Mouse (Mus musculus): Measurements from ENCODE around the gene Gm7137. TPM values are rescaled to one million over a fixed set of nuclear protein-coding genes. Genes with fewer than 3 reads are reported as not detected.
A peak's percentile ranks its signal among the peaks of the same experiment; 100 is the strongest.
"Not testable (repeated sequence)": the region's sequence is repeated elsewhere in the genome, so short reads cannot be mapped to it uniquely, and the experiment has no call there.

The Gm7137 gene
- polyA plus RNA-seq, 1 experiment from 2014 or later: not detected

GRCm38 (mm10) chr10:77794976-77795375, 7.0 kb upstream of the Gm7137 start, which contains the start of gene Gm9639:
Gene Gm9639, minus strand, starts transcription at chr10:77795076.
- Histone ChIP-seq H3K9ac (no peak within 1 kb of the TSS), H3K9me3 (replicated peaks) (no peaks in the 10 kb centered on the region), H3K4me1 (peaks cover 13% of the 10 kb centered on the region), H3K36me3 (ENCODE audit: poor library complexity, severe bottlenecking) (no peaks in the 10 kb centered on the region), H3K27ac (no peak within 1 kb of the TSS; the same call in 1 of the 2 replicates), H3K4me2 (no peak within 1 kb of the TSS), H3K27me3 (no peaks in the 10 kb centered on the region), H3K4me3 (no peak within 1 kb of the TSS)
- no peak for ATAC-seq
- 50% methylated on average over 2 of the region's 2 CpGs for WGBS

GRCm38 (mm10) chr10:77788621-77789020, 621 bp upstream of the Gm7137 start:
- H3K4me1 ChIP-seq: no peaks in the 10 kb centered on the region
- no peak overlapping the region for H3K9ac ChIP-seq
- 92% methylated on average over 2 of the region's 2 CpGs for WGBS
- H3K27me3 ChIP-seq: no peaks in the 10 kb centered on the region
- no peak for ATAC-seq
- no peak overlapping the region for H3K4me2 ChIP-seq
- no peaks in the 10 kb centered on the region for H3K36me3 ChIP-seq (ENCODE audit: poor library complexity, severe bottlenecking)
- no peak overlapping the region for H3K27ac ChIP-seq
- no peak overlapping the region for H3K4me3 ChIP-seq
- H3K9me3 ChIP-seq (replicated peaks): no peaks in the 10 kb centered on the region

GRCm38 (mm10) chr10:77783396-77783795, 4.6 kb downstream of the Gm7137 start:
- not testable (repeated sequence) for H3K9ac ChIP-seq; ATAC-seq; H3K4me2 ChIP-seq; H3K27me3 ChIP-seq; H3K4me1 ChIP-seq; H3K9me3 ChIP-seq (replicated peaks); H3K27ac ChIP-seq; H3K4me3 ChIP-seq; H3K36me3 ChIP-seq (ENCODE audit: poor library complexity, severe bottlenecking)
- 96% methylated on average over 3 of the region's 3 CpGs for WGBS

GRCm38 (mm10) chr10:77782442-77782841, 5.6 kb downstream of the Gm7137 start, which contains the start of gene Gm3250:
Gene Gm3250, minus strand, starts transcription at chr10:77782542.
- H3K36me3 ChIP-seq (ENCODE audit: poor library complexity, severe bottlenecking); H3K9me3 ChIP-seq (replicated peaks); H3K4me1 ChIP-seq; H3K4me2 ChIP-seq; H3K9ac ChIP-seq; ATAC-seq; H3K27me3 ChIP-seq; H3K27ac ChIP-seq; H3K4me3 ChIP-seq: not testable (repeated sequence)
- 78% methylated on average over 1 of the region's 1 CpGs for WGBS

GRCm38 (mm10) chr10:77776844-77777243, 11.2 kb downstream of the Gm7137 start, which contains the start of gene Gm7138:
Gene Gm7138, minus strand, starts transcription at chr10:77776944.
- H3K9ac ChIP-seq: not testable (repeated sequence)

GRCm38 (mm10) chr10:77772142-77772541, 15.9 kb downstream of the Gm7137 start:
- 100% methylated on average over 3 of the region's 3 CpGs for WGBS
- not testable (repeated sequence) for H3K36me3 ChIP-seq (ENCODE audit: poor library complexity, severe bottlenecking); H3K27ac ChIP-seq; H3K9ac ChIP-seq; H3K27me3 ChIP-seq; H3K4me2 ChIP-seq; H3K4me3 ChIP-seq; H3K4me1 ChIP-seq; ATAC-seq; H3K9me3 ChIP-seq (replicated peaks)

More at GRCm38 (mm10) chr10:77776844-77777243, 11.2 kb downstream of the Gm7137 start, which contains the start of gene Gm7138:
- not testable (repeated sequence) for H3K4me2 ChIP-seq; H3K27me3 ChIP-seq; H3K9me3 ChIP-seq (replicated peaks); H3K36me3 ChIP-seq (ENCODE audit: poor library complexity, severe bottlenecking); H3K4me1 ChIP-seq; ATAC-seq; H3K4me3 ChIP-seq; H3K27ac ChIP-seq
- WGBS: 86% methylated on average over 1 of the region's 1 CpGs

- H3K36me3 ChIP-seq (ENCODE audit: poor library complexity, severe bottlenecking); H3K9me3 ChIP-seq (replicated peaks); H3K27me3 ChIP-seq; ATAC-seq; H3K9ac ChIP-seq; H3K4me2 ChIP-seq; H3K4me1 ChIP-seq; H3K4me3 ChIP-seq: not testable (repeated sequence)
- peak within 1 kb of the TSS; percentile 51; the same call in 1 of the 2 replicates for H3K27ac ChIP-seq
- no CpG with 5 or more reads among the region's 1 CpGs for WGBS
Observed at GRCm38 (mm10) chr10:77771225-77771624, 16.8 kb downstream of the Gm7137 start, which contains the start of gene Gm3238. Gene Gm3238, minus strand, starts transcription at chr10:77771325.

- ATAC-seq: no peak
- no peak overlapping the region for H3K4me2 ChIP-seq
- no peak overlapping the region for H3K4me3 ChIP-seq
- H3K27me3 ChIP-seq: no peaks in the 10 kb centered on the region
- H3K9ac ChIP-seq: no peak overlapping the region
- no peak overlapping the region for H3K27ac ChIP-seq
- H3K4me1 ChIP-seq: no peaks in the 10 kb centered on the region
- no peaks in the 10 kb centered on the region for H3K9me3 ChIP-seq (replicated peaks)
- 80% methylated on average over 1 of the region's 1 CpGs for WGBS
- H3K36me3 ChIP-seq (ENCODE audit: poor library complexity, severe bottlenecking): no peaks in the 10 kb centered on the region
Observed at GRCm38 (mm10) chr10:77769727-77770126, 18.3 kb downstream of the Gm7137 start.

GRCm38 (mm10) chr10:77759582-77759981, 28.4 kb downstream of the Gm7137 start, which contains the start of gene Gm3233:
Gene Gm3233, minus strand, starts transcription at chr10:77759682.
- not testable (repeated sequence) for ATAC-seq; H3K9ac ChIP-seq; H3K9me3 ChIP-seq (replicated peaks); H3K27me3 ChIP-seq; H3K36me3 ChIP-seq (ENCODE audit: poor library complexity, severe bottlenecking); H3K4me2 ChIP-seq; H3K27ac ChIP-seq; H3K4me1 ChIP-seq; H3K4me3 ChIP-seq
- WGBS: no CpG with 5 or more reads among the region's 1 CpGs

- H3K4me2 ChIP-seq: no peak overlapping the region
- ATAC-seq: no peak
- no peaks in the 10 kb centered on the region for H3K9me3 ChIP-seq (replicated peaks)
- H3K9ac ChIP-seq: no peak overlapping the region
- H3K27ac ChIP-seq: no peak overlapping the region
- no peaks in the 10 kb centered on the region for H3K36me3 ChIP-seq (ENCODE audit: poor library complexity, severe bottlenecking)
- no peaks in the 10 kb centered on the region for H3K4me1 ChIP-seq
- no peaks in the 10 kb centered on the region for H3K27me3 ChIP-seq
- H3K4me3 ChIP-seq: no peak overlapping the region
Observed at GRCm38 (mm10) chr10:77753448-77753847, 34.6 kb downstream of the Gm7137 start.

GRCm38 (mm10) chr10:77752312-77752711, 35.7 kb downstream of the Gm7137 start:
- not testable (repeated sequence) for H3K9me3 ChIP-seq (replicated peaks); H3K27ac ChIP-seq; H3K4me3 ChIP-seq; H3K36me3 ChIP-seq (ENCODE audit: poor library complexity, severe bottlenecking); H3K4me2 ChIP-seq; H3K9ac ChIP-seq; ATAC-seq; H3K4me1 ChIP-seq; H3K27me3 ChIP-seq
- WGBS: 69% methylated on average over 3 of the region's 3 CpGs

- not testable (repeated sequence) for H3K36me3 ChIP-seq (ENCODE audit: poor library complexity, severe bottlenecking); H3K27ac ChIP-seq; H3K4me2 ChIP-seq; H3K27me3 ChIP-seq; H3K9me3 ChIP-seq (replicated peaks); ATAC-seq; H3K4me1 ChIP-seq; H3K9ac ChIP-seq; H3K4me3 ChIP-seq
- WGBS: 71% methylated on average over 1 of the region's 1 CpGs
Observed at GRCm38 (mm10) chr10:77751254-77751653, 36.7 kb downstream of the Gm7137 start, which contains the start of gene Gm9736. Gene Gm9736, minus strand, starts transcription at chr10:77751354.

- not testable (repeated sequence) for H3K36me3 ChIP-seq (ENCODE audit: poor library complexity, severe bottlenecking); ATAC-seq
- WGBS: 88% methylated on average over 1 of the region's 1 CpGs
Observed at GRCm38 (mm10) chr10:77750686-77751085, 37.3 kb downstream of the Gm7137 start.

More at GRCm38 (mm10) chr10:77750686-77751085, 37.3 kb downstream of the Gm7137 start:
- not testable (repeated sequence) for H3K9me3 ChIP-seq (replicated peaks); H3K27ac ChIP-seq; H3K4me2 ChIP-seq; H3K9ac ChIP-seq; H3K4me3 ChIP-seq; H3K4me1 ChIP-seq; H3K27me3 ChIP-seq

Measured in forebrain, embryonic 13.5 days (tissue).